Mouse (Mus musculus): ENCODE measurements around the gene Sh3bp5.
"Not testable (repeated sequence)": the region's sequence is repeated elsewhere in the genome, so short reads cannot be mapped to it uniquely, and the experiment has no call there.

Sh3bp5 gene

GRCm38 (mm10) chr14:31435930-31436693 is at the start of gene Sh3bp5:
Sh3bp5 (minus strand) TSS chr14:31436078.
- DNase-seq (ENCODE audit: inconsistent age in 2 of 2, low spot score in 1 of 2): peak; percentile 97 to 99

DNA sequence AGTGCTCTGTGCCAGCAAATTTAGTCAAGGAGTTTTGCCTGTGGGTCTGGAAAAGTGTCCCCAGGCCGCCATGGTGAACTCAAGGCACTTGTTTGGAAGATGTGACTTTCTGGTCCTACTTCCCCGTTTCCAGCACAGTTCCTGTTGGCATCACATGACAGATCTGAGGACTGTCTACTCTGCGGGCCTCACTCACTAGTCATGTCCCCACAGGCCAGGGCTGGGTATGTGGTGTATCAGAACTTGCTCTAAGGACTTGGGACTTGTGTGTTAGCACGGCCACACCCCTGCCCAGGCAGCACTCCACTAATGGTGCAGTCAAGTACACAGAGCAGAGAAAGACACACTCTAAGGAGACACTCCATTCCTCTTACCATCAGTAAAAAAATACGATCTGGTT is 46.5 kb upstream of the Sh3bp5 start:
- DNase-seq (ENCODE audit: inconsistent age in 2 of 2, low spot score in 1 of 2): no peak

DNA sequence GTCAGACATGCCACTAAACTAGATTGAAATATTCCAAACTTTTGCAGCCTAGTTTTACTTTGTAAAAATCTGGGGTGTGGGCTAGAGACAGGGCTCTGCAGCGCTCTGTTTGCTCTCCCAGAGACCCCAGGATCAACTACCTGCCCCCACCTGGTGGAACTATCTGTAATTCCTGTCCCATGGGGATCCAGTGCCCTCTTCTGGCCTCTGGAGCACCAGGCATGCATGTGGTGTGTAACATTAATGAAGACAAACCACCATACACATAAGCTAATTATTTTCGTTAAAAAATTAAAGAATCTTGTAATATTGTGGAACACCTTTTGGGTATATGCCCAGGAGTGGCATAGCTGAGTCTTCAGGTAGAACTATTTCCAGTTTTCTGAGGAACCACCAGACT is 37.4 kb upstream of the Sh3bp5 start:
- no peak for DNase-seq (ENCODE audit: inconsistent age in 2 of 2, low spot score in 1 of 2)

GRCm38 (mm10) chr14:31472451-31473061 is 36.7 kb upstream of the Sh3bp5 start:
- peak in 1 of 2 experiments; percentile 82 for DNase-seq (ENCODE audit: inconsistent age in 2 of 2, low spot score in 1 of 2)

- DNase-seq (ENCODE audit: inconsistent age in 2 of 2, low spot score in 1 of 2): no peak
Observed at GRCm38 (mm10) chr14:31469711-31470110, 33.8 kb upstream of the Sh3bp5 start.

DNA sequence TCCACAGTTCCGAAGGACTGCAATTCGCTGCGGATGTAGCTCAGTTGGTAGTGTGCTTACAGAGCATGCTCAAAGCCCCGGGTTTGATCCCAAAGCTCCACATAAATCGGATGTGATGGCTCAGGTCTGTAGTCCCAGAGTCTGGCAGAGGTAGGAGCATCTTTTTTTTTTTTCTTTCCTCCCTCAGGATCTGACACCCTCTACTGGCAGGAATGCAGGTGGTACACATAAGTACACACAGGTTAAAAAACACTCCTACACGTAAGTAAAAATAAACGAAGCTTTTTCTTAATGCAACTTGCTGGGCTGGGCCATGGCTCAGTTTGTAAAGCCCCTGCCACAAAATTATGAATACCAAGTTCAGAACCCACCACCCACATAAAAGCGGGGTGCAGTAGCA is 28.3 kb upstream of the Sh3bp5 start:
- DNase-seq (ENCODE audit: inconsistent age in 2 of 2, low spot score in 1 of 2): peak in 1 of 2 experiments; percentile 56

DNA sequence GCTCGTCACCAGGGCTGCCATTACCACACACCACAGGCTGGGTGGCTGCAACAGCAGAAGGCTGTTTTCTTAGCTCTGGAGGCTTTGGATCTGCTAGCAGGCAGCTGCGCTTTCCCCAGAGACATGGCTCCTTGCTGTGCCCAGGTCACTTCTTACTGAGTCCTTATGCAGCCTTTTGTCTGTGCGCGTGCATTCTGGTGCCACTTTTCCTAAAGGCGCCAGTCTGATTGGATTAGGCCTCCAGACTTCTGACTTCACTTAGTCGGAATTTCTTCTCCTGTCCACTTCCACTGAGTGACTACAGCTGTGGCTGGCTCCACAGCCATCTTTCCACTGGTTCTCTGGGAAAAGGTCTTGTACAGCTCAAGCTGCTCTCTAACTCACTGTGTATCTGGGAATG is 27.0 kb upstream of the Sh3bp5 start:
- DNase-seq (ENCODE audit: inconsistent age in 2 of 2, low spot score in 1 of 2): no peak

GRCm38 (mm10) chr14:31462226-31462625 is 26.3 kb upstream of the Sh3bp5 start:
- DNase-seq (ENCODE audit: inconsistent age in 2 of 2, low spot score in 1 of 2): not testable (repeated sequence)

- DNase-seq (ENCODE audit: inconsistent age in 2 of 2, low spot score in 1 of 2): no peak
Observed at GRCm38 (mm10) chr14:31458006-31458405, 22.1 kb upstream of the Sh3bp5 start.

- no peak for DNase-seq (ENCODE audit: inconsistent age in 2 of 2, low spot score in 1 of 2)
Observed at GRCm38 (mm10) chr14:31456064-31456721, 20.3 kb upstream of the Sh3bp5 start.

DNA sequence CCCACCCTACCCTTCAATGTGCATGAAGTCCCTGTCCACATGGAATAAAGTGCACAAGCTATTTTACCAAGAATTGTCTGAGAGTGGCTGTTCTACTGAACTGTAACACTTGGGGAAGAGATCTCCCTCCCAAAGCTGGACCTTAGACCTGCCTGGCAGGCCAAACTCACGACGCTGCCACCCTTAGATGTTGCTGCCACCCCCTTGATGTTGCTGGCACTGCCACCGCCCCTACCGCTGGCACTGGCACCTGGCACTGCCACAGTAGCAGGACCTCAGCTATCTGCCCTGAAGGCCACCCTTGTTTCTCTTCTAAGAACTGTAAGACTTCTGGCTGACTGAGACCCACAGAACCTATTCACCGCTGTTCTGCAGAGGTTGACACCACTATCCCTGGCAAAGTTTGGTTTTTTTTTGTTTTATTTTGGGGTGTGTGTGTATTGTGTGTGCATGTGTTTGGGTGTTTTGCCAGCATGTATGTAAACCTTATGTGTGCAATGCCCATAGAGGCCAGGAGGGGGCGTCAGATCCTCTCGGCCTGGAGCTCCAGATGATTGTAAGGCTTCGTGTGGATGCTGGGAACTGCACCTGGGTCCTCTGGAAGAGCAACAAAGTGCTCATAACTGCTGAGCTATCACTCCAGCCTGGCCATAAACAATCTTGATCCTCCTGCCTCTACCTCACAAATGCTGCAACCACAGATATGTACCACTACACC is 19.1 kb upstream of the Sh3bp5 start:
- DNase-seq (ENCODE audit: inconsistent age in 2 of 2, low spot score in 1 of 2): no peak

DNA sequence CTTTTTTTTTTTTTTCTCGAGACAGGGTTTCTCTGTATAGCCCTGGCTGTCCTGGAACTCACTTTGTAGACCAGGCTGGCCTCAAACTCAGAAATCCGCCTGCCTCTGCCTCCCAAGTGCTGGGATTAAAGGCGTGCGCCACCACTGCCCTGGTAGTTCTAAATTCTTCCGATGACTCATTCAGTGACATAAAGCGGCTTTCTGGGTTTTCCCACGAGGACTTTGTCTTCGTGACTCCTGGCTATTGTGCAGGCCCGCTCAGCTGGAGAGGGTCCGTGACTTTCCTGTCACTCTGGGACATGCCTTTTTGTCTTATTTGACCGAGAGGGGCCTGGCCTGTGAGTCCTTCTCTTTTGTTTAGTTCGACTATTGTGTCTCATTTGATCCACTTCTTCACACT is 18.1 kb upstream of the Sh3bp5 start:
- DNase-seq (ENCODE audit: inconsistent age in 2 of 2, low spot score in 1 of 2): not testable (repeated sequence)

- DNase-seq (ENCODE audit: inconsistent age in 2 of 2, low spot score in 1 of 2): no peak
Observed at GRCm38 (mm10) chr14:31448994-31449393, 13.1 kb upstream of the Sh3bp5 start.

DNA sequence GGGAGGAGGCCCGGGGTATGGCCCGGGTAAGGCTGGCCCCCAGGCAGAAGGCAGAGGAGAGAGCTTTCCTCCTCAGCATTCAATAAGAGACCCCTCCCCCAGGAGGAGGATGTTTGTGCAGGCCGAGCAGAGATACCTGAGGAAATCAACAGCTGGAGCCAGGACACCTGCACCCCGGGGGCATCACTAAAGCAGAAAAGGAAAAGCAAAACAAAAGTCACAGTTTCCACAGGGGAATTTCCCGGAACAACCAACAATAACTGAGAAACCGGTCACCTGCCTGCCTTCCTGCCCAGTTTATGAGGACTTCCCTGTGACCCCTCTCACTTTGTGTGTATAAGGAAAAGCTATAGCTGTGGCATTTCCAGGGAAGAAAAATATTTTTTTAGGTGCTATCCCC is 7.7 kb upstream of the Sh3bp5 start:
- no peak for DNase-seq (ENCODE audit: inconsistent age in 2 of 2, low spot score in 1 of 2)

DNA sequence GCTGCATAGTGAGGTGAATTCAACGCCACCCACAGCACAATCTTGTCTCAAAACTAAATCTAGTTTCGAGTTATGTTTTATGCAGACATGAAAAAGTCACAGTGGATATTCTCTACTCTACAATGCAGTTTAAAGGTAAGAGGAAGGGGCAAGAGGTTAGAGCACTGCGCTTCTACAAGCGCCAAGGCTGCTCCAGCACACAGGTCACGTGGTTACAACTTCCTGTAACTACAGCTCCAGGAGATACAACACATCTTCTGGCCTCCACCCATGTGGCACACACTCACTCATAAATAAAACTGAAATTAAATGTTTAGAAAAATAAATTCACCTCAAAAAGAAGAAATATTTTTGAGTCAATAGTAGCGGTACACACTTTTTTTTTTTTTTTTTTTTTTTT is 4.8 kb upstream of the Sh3bp5 start:
- no peak for DNase-seq (ENCODE audit: inconsistent age in 2 of 2, low spot score in 1 of 2)

DNA sequence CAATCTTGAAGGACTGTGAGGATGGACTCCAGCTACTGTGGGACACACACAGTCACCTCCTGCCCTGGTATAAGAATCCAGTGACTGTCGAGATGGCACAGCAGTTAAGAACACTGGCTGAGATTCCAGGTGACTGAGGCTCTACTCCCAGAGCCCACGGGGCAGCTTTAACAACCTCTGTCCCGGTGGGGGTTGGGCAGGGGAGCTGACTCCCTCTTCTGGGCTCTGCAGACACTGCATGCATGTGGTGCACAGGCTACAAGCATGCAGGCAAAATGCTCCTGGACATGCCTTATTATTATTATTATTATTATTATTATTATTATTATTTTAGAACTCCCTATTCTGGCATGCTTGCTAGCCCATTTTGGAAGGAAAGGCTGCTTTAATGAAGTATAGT is 4.4 kb upstream of the Sh3bp5 start:
- no peak for DNase-seq (ENCODE audit: inconsistent age in 2 of 2, low spot score in 1 of 2)

DNA sequence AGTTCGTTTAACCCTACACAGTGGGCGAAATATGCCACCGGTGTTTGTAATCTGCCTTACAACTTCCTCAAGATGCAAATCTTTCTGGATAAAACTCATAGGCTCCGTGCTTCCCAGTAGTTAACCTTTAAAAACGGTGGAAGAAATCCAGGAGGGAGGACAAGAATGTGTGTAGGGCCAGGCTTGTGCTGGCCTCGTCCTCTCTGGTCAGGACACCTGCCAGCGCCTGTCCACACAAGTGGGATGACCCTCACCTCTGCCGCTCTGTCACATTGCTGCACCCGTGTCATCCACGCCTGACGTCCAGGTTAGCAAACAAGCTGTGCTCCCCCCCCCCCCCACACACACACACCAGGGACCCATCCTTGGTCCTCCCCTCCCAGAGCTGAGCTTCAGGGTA is 3.4 kb upstream of the Sh3bp5 start:
- DNase-seq (ENCODE audit: inconsistent age in 2 of 2, low spot score in 1 of 2): no peak

DNA sequence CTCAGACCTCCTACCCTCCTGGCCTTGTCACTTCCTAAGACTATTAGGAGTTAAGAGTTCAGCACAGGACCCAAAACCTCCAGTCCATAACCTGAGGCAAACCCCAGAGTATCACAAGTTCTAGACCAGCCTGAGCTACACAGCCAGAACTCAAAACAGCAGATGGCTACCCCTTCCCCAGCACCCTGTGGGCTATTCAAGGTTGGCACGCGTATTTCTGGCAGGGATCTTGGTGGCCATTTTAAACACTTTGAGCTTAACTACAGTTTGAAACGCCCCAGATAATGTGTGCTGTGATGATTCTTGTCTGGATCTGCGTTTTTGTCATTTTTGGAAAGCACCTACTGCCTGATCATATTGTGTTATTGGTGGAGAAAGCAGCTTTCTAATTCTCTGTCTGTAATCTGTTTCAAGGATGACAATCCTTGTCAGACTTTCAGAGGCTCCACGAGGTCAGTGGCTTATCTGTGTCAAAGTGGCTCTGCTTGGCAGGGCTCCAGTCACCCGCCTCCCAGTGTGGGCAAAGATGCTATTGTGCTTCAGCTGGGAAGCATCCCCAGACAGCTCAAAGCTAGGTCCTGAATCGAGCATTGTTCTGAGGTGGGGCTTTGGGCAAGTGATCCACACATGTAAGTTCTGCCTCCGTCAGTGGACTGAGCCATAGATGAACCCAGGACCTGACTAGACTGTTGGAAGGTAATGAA is 2.1 kb upstream of the Sh3bp5 start:
- DNase-seq (ENCODE audit: inconsistent age in 2 of 2, low spot score in 1 of 2): peak; percentile 85 to 94

DNA sequence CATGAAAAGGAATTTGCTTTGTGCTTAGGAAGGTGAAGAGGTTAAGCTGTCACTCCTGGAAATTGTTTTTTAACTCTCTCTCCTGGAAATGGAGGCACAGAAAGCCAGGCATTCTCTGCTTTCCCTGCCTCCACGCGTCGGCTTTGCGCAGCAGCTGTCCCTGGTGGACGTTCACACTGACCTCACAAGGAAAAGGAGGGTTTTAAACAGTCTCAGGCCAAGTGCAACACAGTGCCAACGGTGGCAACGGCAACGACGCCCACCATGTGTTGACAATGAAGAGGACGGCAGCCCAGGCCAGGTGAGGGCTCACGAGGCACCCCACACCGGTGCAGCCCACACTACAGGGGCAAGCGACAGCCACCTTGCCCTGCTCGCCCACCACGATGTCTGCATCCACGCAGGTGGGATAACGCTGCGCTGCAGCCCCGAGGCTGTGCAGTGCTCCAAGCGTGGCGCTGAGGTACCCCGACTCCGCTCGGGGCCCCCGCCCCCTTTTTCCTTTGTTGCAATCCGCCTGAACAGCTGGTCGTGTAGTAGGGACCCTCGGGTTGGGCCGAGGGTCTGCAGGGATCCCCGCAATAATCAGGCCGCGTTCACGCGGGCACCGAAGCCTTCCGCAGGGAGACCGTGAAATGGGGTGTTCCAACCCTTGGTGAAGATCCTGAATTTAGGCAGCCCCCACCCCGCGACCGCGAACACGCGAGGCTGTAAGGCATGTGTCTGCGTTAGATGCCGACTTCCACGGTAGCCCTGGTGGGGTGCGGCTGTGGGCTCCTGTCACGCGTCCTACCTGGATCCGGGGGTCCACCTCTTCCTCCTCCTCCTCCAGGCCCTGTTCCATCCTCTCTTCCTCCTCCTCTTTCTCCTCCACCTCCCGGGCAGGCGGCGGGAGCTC is 611 bp downstream of the Sh3bp5 start:
- peak in 1 of 2 experiments; percentile 80 for DNase-seq (ENCODE audit: inconsistent age in 2 of 2, low spot score in 1 of 2)

DNA sequence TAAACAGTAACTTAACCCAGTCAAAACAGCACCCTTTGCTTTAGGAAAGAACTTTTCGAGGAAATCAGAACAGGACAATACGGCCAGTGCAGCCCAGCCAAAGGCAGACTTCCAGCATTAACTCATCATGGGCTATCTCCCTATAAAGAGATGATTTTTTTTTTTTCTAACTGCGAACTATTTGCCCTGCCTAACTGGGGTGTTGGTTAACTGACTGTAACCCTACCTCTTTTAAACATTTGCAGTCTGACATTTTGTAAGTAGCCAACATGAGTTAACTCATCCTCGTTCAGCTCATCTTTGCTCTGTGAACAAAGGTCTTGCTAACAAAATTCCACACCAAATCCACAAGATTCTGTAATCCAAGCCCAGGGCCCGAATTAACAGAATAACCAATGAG is 1.5 kb downstream of the Sh3bp5 start:
- DNase-seq (ENCODE audit: inconsistent age in 2 of 2, low spot score in 1 of 2): peak in 1 of 2 experiments; percentile 63

Measured in adrenal gland, adult (tissue).